Mouse (Mus musculus): ENCODE results near the gene Snrpb. TPM values are rescaled to one million over a fixed set of nuclear protein-coding genes. Genes with fewer than 3 reads are reported as not detected.

Gene Snrpb
- total and polyA plus RNA-seq, 2 experiments from 2014 or later, result 306 to 334 TPM

DNA sequence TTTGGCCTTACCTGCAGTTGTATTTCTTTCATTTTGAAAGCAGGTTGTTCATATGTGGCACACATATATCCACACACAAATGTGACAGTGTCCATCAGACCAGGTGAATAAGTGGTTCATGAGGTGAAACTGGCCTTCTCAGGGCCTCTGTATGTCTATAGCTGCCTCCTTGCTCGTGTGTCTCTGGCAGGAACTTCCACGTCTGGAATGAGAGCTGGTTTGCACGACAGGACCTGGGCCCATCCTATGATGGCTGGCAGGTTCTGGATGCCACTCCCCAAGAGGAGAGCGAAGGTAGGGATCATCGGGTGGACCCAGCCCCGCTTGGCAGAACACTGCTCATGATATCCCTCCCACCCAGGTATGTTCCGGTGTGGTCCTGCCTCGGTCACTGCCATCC, 36.2 kb downstream of the Snrpb start:
- Histone ChIP-seq H3K9ac (no peak overlapping the region), H3K4me1 (ENCODE audit: insufficient read depth) (no peaks in the 10 kb centered on the region), H3K4me3 (ENCODE audit: low read depth, low read length) (no peak overlapping the region), H3K27me3 (ENCODE audit: insufficient read depth, low read length) (no peaks in the 10 kb centered on the region), H3K36me3 (ENCODE audit: insufficient read depth) (no peaks in the 10 kb centered on the region), H3K27ac (ENCODE audit: low read depth, low read length) (no peak overlapping the region), H3K4me2 (ENCODE audit: low read depth) (no peak overlapping the region), H3K9me3 (ENCODE audit: low read length) (no peaks in the 10 kb centered on the region)
- no peak for TF ChIP-seq CTCF (IDR thresholded peaks at IDR 0.05; ENCODE audit: low read depth)
- ATAC-seq (no peak), DNase-seq (no peak)
- WGBS, result 93% methylated on average over 8 of the region's 8 CpGs

DNA sequence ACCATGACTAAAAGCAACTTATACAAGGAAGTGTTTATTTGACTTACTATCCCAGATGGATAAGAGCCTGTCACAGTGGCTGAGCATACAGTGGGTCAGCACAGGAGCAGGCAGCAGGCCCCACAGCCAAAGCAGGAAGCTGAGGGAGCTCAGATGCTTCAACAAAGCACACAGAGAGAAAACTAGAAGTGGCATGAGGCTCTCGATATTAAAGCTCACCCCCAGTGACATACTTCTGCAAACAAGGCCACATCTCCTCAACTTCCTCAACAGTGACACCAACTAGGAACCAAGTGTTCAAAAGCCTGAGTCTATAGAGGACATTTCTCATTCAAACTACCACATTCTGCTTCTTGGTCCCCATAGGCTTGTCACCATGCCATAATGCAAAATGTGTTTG, 49.5 kb downstream of the Snrpb start:
- Histone ChIP-seq H3K4me1 (ENCODE audit: insufficient read depth) (peaks cover 3% of the 10 kb centered on the region; the same call in 1 of the 2 replicates), H3K4me2 (ENCODE audit: low read depth) (no peak overlapping the region), H3K9me3 (ENCODE audit: low read length) (no peaks in the 10 kb centered on the region), H3K27me3 (ENCODE audit: insufficient read depth, low read length) (no peaks in the 10 kb centered on the region), H3K27ac (ENCODE audit: low read depth, low read length) (no peak overlapping the region), H3K36me3 (ENCODE audit: insufficient read depth) (no peaks in the 10 kb centered on the region), H3K4me3 (ENCODE audit: low read depth, low read length) (no peak overlapping the region), H3K9ac (no peak overlapping the region)
- WGBS, result 76% methylated on average over 1 of the region's 1 CpGs
- no peak for ATAC-seq
- no peak for DNase-seq
- no peak for TF ChIP-seq CTCF (IDR thresholded peaks at IDR 0.05; ENCODE audit: low read depth)

GRCm38 (mm10) chr2:130126073-130126472, 53.1 kb downstream of the Snrpb start:
- H3K4me3 ChIP-seq (ENCODE audit: low read depth, low read length), result no peak overlapping the region
- WGBS, result 52% methylated on average over 1 of the region's 1 CpGs
- H3K4me1 ChIP-seq (ENCODE audit: insufficient read depth), result peaks cover 3% of the 10 kb centered on the region; the same call in 1 of the 2 replicates
- TF ChIP-seq CTCF (IDR thresholded peaks at IDR 0.05; ENCODE audit: low read depth), result no peak
- H3K9ac ChIP-seq, result no peak overlapping the region
- no peak for DNase-seq
- no peak overlapping the region for H3K4me2 ChIP-seq (ENCODE audit: low read depth)
- H3K27me3 ChIP-seq (ENCODE audit: insufficient read depth, low read length), result no peaks in the 10 kb centered on the region
- no peaks in the 10 kb centered on the region for H3K36me3 ChIP-seq (ENCODE audit: insufficient read depth)
- H3K27ac ChIP-seq (ENCODE audit: low read depth, low read length), result no peak overlapping the region
- no peaks in the 10 kb centered on the region for H3K9me3 ChIP-seq (ENCODE audit: low read length)
- ATAC-seq, result no peak; the same call in 1 of the 2 replicates

- Histone ChIP-seq H3K27ac (ENCODE audit: low read depth, low read length) (no peak overlapping the region), H3K4me2 (ENCODE audit: low read depth) (no peak overlapping the region), H3K36me3 (ENCODE audit: insufficient read depth) (no peaks in the 10 kb centered on the region), H3K27me3 (ENCODE audit: insufficient read depth, low read length) (no peaks in the 10 kb centered on the region), H3K9ac (no peak overlapping the region), H3K4me3 (ENCODE audit: low read depth, low read length) (no peak overlapping the region), H3K9me3 (ENCODE audit: low read length) (no peaks in the 10 kb centered on the region), H3K4me1 (ENCODE audit: insufficient read depth) (peaks cover 3% of the 10 kb centered on the region; the same call in 1 of the 2 replicates)
- no peak for TF ChIP-seq CTCF (IDR thresholded peaks at IDR 0.05; ENCODE audit: low read depth)
- peak; percentile 32 for DNase-seq
- 50% methylated on average over 6 of the region's 6 CpGs for WGBS
- peak; percentile 82 for ATAC-seq
Observed at GRCm38 (mm10) chr2:130125279-130126059, 53.7 kb downstream of the Snrpb start.

Other genes starting within 250 kb of the Snrpb start
- 0.48 and 0.77 TPM in 2 replicates for gene Tgm3, start 167.1 kb downstream of the Snrpb start, total RNA-seq (2014; rRNA removed)
- gene Tgm3, start 167.1 kb downstream of the Snrpb start, polyA plus RNA-seq (2015; fragmentation: Nextera tagmentation; extraction: Ambion mirVana), result 0.12 and 0.16 TPM in 2 replicates
- gene Tgm6, start 67.0 kb downstream of the Snrpb start, total RNA-seq (2014; rRNA removed), result 0.15 and 0.24 TPM in 2 replicates
- 0.29 and 0.33 TPM in 2 replicates for gene Tgm6, start 67.0 kb downstream of the Snrpb start, polyA plus RNA-seq (2015; fragmentation: Nextera tagmentation; extraction: Ambion mirVana)
- gene Tmc2, start 15.8 kb upstream of the Snrpb start, total RNA-seq (2014; rRNA removed), result not detected in 2 replicates
- gene Tmc2, start 15.8 kb upstream of the Snrpb start, polyA plus RNA-seq (2015; fragmentation: Nextera tagmentation; extraction: Ambion mirVana), result not detected in 2 replicates
- gene Nop56, start 95.0 kb upstream of the Snrpb start, total RNA-seq (2014; rRNA removed), result 173 and 183 TPM in 2 replicates
- gene Nop56, start 95.0 kb upstream of the Snrpb start, polyA plus RNA-seq (2015; fragmentation: Nextera tagmentation; extraction: Ambion mirVana), result 220 and 243 TPM in 2 replicates
- 137 and 175 TPM in 2 replicates for gene Idh3b, start 105.1 kb upstream of the Snrpb start, total RNA-seq (2014; rRNA removed)
- gene Idh3b, start 105.1 kb upstream of the Snrpb start, polyA plus RNA-seq (2015; fragmentation: Nextera tagmentation; extraction: Ambion mirVana), result 151 and 169 TPM in 2 replicates
- gene Ebf4, start 115.8 kb upstream of the Snrpb start, total RNA-seq (2014; rRNA removed), result 9.3 and 15.1 TPM in 2 replicates
- gene Ebf4, start 115.8 kb upstream of the Snrpb start, polyA plus RNA-seq (2015; fragmentation: Nextera tagmentation; extraction: Ambion mirVana), result 3.5 and 4.8 TPM in 2 replicates
- gene Cpxm1, start 218.2 kb upstream of the Snrpb start, total RNA-seq (2014; rRNA removed), result 18.4 and 20.4 TPM in 2 replicates
- 20.4 and 22.4 TPM in 2 replicates for gene Cpxm1, start 218.2 kb upstream of the Snrpb start, polyA plus RNA-seq (2015; fragmentation: Nextera tagmentation; extraction: Ambion mirVana)
- gene Gm28372, start 225.8 kb upstream of the Snrpb start, total RNA-seq (2014; rRNA removed), result not detected in 2 replicates
- gene Gm28372, start 225.8 kb upstream of the Snrpb start, polyA plus RNA-seq (2015; fragmentation: Nextera tagmentation; extraction: Ambion mirVana), result not detected in 2 replicates
- gene 1700020A23Rik, start 225.9 kb upstream of the Snrpb start, total RNA-seq (2014; rRNA removed), result not detected in 2 replicates
- 0.45 TPM in 1 of 2 replicates, not detected in the other for gene 1700020A23Rik, start 225.9 kb upstream of the Snrpb start, polyA plus RNA-seq (2015; fragmentation: Nextera tagmentation; extraction: Ambion mirVana)
- gene Tmem239, start 227.1 kb upstream of the Snrpb start, total RNA-seq (2014; rRNA removed), result not detected in 2 replicates
- 0.16 TPM in 1 of 2 replicates, not detected in the other for gene Tmem239, start 227.1 kb upstream of the Snrpb start, polyA plus RNA-seq (2015; fragmentation: Nextera tagmentation; extraction: Ambion mirVana)
- 78.7 and 99.8 TPM in 2 replicates for gene Vps16, start 244.9 kb upstream of the Snrpb start, total RNA-seq (2014; rRNA removed)
- gene Vps16, start 244.9 kb upstream of the Snrpb start, polyA plus RNA-seq (2015; fragmentation: Nextera tagmentation; extraction: Ambion mirVana), result 68.7 and 76.7 TPM in 2 replicates
- gene Pced1a, start 245.3 kb upstream of the Snrpb start, total RNA-seq (2014; rRNA removed), result 15.9 and 18.0 TPM in 2 replicates
- gene Pced1a, start 245.3 kb upstream of the Snrpb start, polyA plus RNA-seq (2015; fragmentation: Nextera tagmentation; extraction: Ambion mirVana), result 7.9 and 9.2 TPM in 2 replicates